Mouse (Mus musculus) neutrophil, adult 59 days (primary cell): ENCODE measurements around the gene Adamts17. TPM values are rescaled to one million over a fixed set of nuclear protein-coding genes. Genes with fewer than 3 reads are reported as not detected.

Source experiments
- total RNA-seq, 2 experiments: library from RNA; stranded (reverse); gene quantifications; 1 replicate in 1 of 2; 2 replicates in 1 of 2; pipeline ENCODE4 v1.2.4; 2023

Gene Adamts17
- under 1 TPM in 1 of 2 experiments, not detected in 1; 0.22 TPM for total RNA-seq

DNA sequence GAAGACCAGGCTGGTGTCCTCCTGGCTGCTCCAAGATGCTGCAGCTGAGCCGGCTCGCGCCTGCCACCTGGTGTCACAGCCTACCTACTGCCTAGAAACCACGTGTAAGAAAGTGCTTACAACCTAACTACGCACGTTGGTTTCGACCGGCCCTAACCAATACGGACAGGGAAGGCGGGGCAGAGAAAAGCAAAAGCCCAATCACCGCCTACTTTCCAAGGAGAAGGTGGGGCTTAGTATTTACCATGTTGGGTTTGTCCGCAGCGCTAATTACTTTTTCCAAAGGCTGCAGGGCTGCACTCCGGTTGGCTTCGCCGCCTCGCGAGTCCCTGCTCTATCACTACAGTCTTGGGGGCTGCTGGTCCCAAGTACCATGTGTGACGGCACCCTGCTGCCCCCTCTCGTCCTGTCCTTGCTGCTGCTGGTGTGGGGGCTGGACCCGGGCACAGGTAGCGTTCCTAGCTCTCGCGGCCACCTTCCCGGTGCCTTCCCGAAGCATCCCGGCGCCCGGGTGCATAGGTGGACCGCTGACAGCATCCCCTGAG lies at the start of gene Adamts17:
Gene Adamts17 (plus strand): TSS at position 273 of the 545 bp plus-strand sequence.

Other genes starting within 250 kb of the Adamts17 start
- 10 to 100 TPM; 49.6 to 53.2 TPM for gene Asb7, start 150.1 kb upstream of the Adamts17 start, total RNA-seq
- 10 to 100 TPM; 18.0 to 22.0 TPM for gene Lins1, start 149.8 kb upstream of the Adamts17 start, total RNA-seq
- under 1 TPM in 1 of 2 experiments, not detected in 1; 0.29 TPM for gene Cers3, start 96.2 kb upstream of the Adamts17 start, total RNA-seq